Mouse (Mus musculus): Measurements from ENCODE around the gene Camkmt. TPM values are rescaled to one million over a fixed set of nuclear protein-coding genes. Genes with fewer than 3 reads are reported as not detected.
A peak's percentile ranks its signal among the peaks of the same experiment; 100 is the strongest.

Camkmt gene
- polyA plus RNA-seq, 1 experiment from 2014 or later: 17.8 TPM

- no peak for ATAC-seq (ENCODE audit: insufficient number of reproducible peaks, insufficient read depth, low FRiP score, low read depth)
- Histone ChIP-seq H3K36me3 (ENCODE audit: control insufficient read depth, insufficient read depth, low read length) (peaks cover 22% of the 10 kb centered on the region), H3K4me3 (ENCODE audit: low read depth, low read length) (no peak overlapping the region), H3K4me2 (replicated peaks; ENCODE audit: low read depth, low read length) (no peak overlapping the region), H3K9me3 (ENCODE audit: control insufficient read depth, low read depth, low read length) (no peaks in the 10 kb centered on the region), H3K9ac (replicated peaks; ENCODE audit: low read depth, low read length) (no peak overlapping the region), H3K27ac (ENCODE audit: low read length) (no peak overlapping the region), H3K4me1 (ENCODE audit: control insufficient read depth, insufficient read depth, low read length) (no peaks in the 10 kb centered on the region), H3K27me3 (ENCODE audit: control insufficient read depth, insufficient read depth, low read length) (no peaks in the 10 kb centered on the region)
- WGBS: 95% methylated on average over 11 of the region's 11 CpGs
Observed at GRCm38 (mm10) chr17:85080781-85081180, 9.6 kb upstream of the Camkmt start.

- H3K4me3 ChIP-seq (ENCODE audit: low read depth, low read length): no peak overlapping the region
- no peak for ATAC-seq (ENCODE audit: insufficient number of reproducible peaks, insufficient read depth, low FRiP score, low read depth)
- H3K9ac ChIP-seq (replicated peaks; ENCODE audit: low read depth, low read length): no peak overlapping the region
- peaks cover 4% of the 10 kb centered on the region; the same call in 1 of the 2 replicates for H3K4me1 ChIP-seq (ENCODE audit: control insufficient read depth, insufficient read depth, low read length)
- no peak overlapping the region for H3K27ac ChIP-seq (ENCODE audit: low read length)
- H3K9me3 ChIP-seq (ENCODE audit: control insufficient read depth, low read depth, low read length): no peaks in the 10 kb centered on the region
- peaks cover 7% of the 10 kb centered on the region for H3K36me3 ChIP-seq (ENCODE audit: control insufficient read depth, insufficient read depth, low read length)
- 93% methylated on average over 2 of the region's 2 CpGs for WGBS
- H3K4me2 ChIP-seq (replicated peaks; ENCODE audit: low read depth, low read length): no peak overlapping the region
- no peaks in the 10 kb centered on the region for H3K27me3 ChIP-seq (ENCODE audit: control insufficient read depth, insufficient read depth, low read length)
Observed at GRCm38 (mm10) chr17:85085335-85085734, 5.0 kb upstream of the Camkmt start.

GRCm38 (mm10) chr17:85086501-85086900 is 3.9 kb upstream of the Camkmt start:
- peaks cover 3% of the 10 kb centered on the region; the same call in 1 of the 2 replicates for H3K36me3 ChIP-seq (ENCODE audit: control insufficient read depth, insufficient read depth, low read length)
- H3K4me1 ChIP-seq (ENCODE audit: control insufficient read depth, insufficient read depth, low read length): peaks cover 7% of the 10 kb centered on the region; the same call in 1 of the 2 replicates
- 75% methylated on average over 1 of the region's 1 CpGs for WGBS
- H3K4me3 ChIP-seq (ENCODE audit: low read depth, low read length): no peak overlapping the region
- no peak overlapping the region for H3K4me2 ChIP-seq (replicated peaks; ENCODE audit: low read depth, low read length)
- no peaks in the 10 kb centered on the region for H3K27me3 ChIP-seq (ENCODE audit: control insufficient read depth, insufficient read depth, low read length)
- no peak for ATAC-seq (ENCODE audit: insufficient number of reproducible peaks, insufficient read depth, low FRiP score, low read depth)
- no peaks in the 10 kb centered on the region for H3K9me3 ChIP-seq (ENCODE audit: control insufficient read depth, low read depth, low read length)
- H3K9ac ChIP-seq (replicated peaks; ENCODE audit: low read depth, low read length): no peak overlapping the region
- no peak overlapping the region for H3K27ac ChIP-seq (ENCODE audit: low read length)

- Histone ChIP-seq H3K9ac (replicated peaks; ENCODE audit: low read depth, low read length) (no peak overlapping the region), H3K27me3 (ENCODE audit: control insufficient read depth, insufficient read depth, low read length) (no peaks in the 10 kb centered on the region), H3K9me3 (ENCODE audit: control insufficient read depth, low read depth, low read length) (no peaks in the 10 kb centered on the region), H3K4me1 (ENCODE audit: control insufficient read depth, insufficient read depth, low read length) (peaks cover 8% of the 10 kb centered on the region; the same call in 1 of the 2 replicates), H3K27ac (ENCODE audit: low read length) (no peak overlapping the region), H3K4me3 (ENCODE audit: low read depth, low read length) (no peak overlapping the region), H3K4me2 (replicated peaks; ENCODE audit: low read depth, low read length) (no peak overlapping the region), H3K36me3 (ENCODE audit: control insufficient read depth, insufficient read depth, low read length) (peaks cover 3% of the 10 kb centered on the region; the same call in 1 of the 2 replicates)
- no peak for ATAC-seq (ENCODE audit: insufficient number of reproducible peaks, insufficient read depth, low FRiP score, low read depth)
- 92% methylated on average over 5 of the region's 5 CpGs for WGBS
Observed at GRCm38 (mm10) chr17:85087591-85087990, 2.8 kb upstream of the Camkmt start.

GRCm38 (mm10) chr17:85088401-85088800 is 2.0 kb upstream of the Camkmt start:
- H3K27me3 ChIP-seq (ENCODE audit: control insufficient read depth, insufficient read depth, low read length): no peaks in the 10 kb centered on the region
- no peak overlapping the region for H3K27ac ChIP-seq (ENCODE audit: low read length)
- ATAC-seq (ENCODE audit: insufficient number of reproducible peaks, insufficient read depth, low FRiP score, low read depth): no peak
- no peak overlapping the region for H3K9ac ChIP-seq (replicated peaks; ENCODE audit: low read depth, low read length)
- H3K4me1 ChIP-seq (ENCODE audit: control insufficient read depth, insufficient read depth, low read length): peaks cover 8% of the 10 kb centered on the region; the same call in 1 of the 2 replicates
- no peak overlapping the region for H3K4me2 ChIP-seq (replicated peaks; ENCODE audit: low read depth, low read length)
- WGBS: 86% methylated on average over 11 of the region's 11 CpGs
- H3K36me3 ChIP-seq (ENCODE audit: control insufficient read depth, insufficient read depth, low read length): no peaks in the 10 kb centered on the region
- no peak overlapping the region for H3K4me3 ChIP-seq (ENCODE audit: low read depth, low read length)
- no peaks in the 10 kb centered on the region for H3K9me3 ChIP-seq (ENCODE audit: control insufficient read depth, low read depth, low read length)

GRCm38 (mm10) chr17:85089011-85089410 is 1.3 kb upstream of the Camkmt start:
- peak overlapping the region; percentile 69 for H3K4me3 ChIP-seq (ENCODE audit: low read depth, low read length)
- ATAC-seq (ENCODE audit: insufficient number of reproducible peaks, insufficient read depth, low FRiP score, low read depth): no peak
- no peaks in the 10 kb centered on the region for H3K36me3 ChIP-seq (ENCODE audit: control insufficient read depth, insufficient read depth, low read length)
- H3K27me3 ChIP-seq (ENCODE audit: control insufficient read depth, insufficient read depth, low read length): no peaks in the 10 kb centered on the region
- 43% methylated on average over 6 of the region's 6 CpGs for WGBS
- peaks cover 8% of the 10 kb centered on the region; the same call in 1 of the 2 replicates for H3K4me1 ChIP-seq (ENCODE audit: control insufficient read depth, insufficient read depth, low read length)
- H3K9me3 ChIP-seq (ENCODE audit: control insufficient read depth, low read depth, low read length): no peaks in the 10 kb centered on the region
- H3K9ac ChIP-seq (replicated peaks; ENCODE audit: low read depth, low read length): no peak overlapping the region
- no peak overlapping the region for H3K27ac ChIP-seq (ENCODE audit: low read length)
- peak overlapping the region; percentile 76 for H3K4me2 ChIP-seq (replicated peaks; ENCODE audit: low read depth, low read length)

- no peak for ATAC-seq (ENCODE audit: insufficient number of reproducible peaks, insufficient read depth, low FRiP score, low read depth)
- no peaks in the 10 kb centered on the region for H3K36me3 ChIP-seq (ENCODE audit: control insufficient read depth, insufficient read depth, low read length)
- WGBS: under 1% methylated on average over 16 of the region's 16 CpGs
Observed at GRCm38 (mm10) chr17:85089621-85090020, 731 bp upstream of the Camkmt start.

GRCm38 (mm10) chr17:85091762-85092161 is 1.4 kb downstream of the Camkmt start:
- Histone ChIP-seq H3K4me1 (ENCODE audit: control insufficient read depth, insufficient read depth, low read length) (peaks cover 8% of the 10 kb centered on the region; the same call in 1 of the 2 replicates), H3K4me2 (replicated peaks; ENCODE audit: low read depth, low read length) (peak overlapping the region; percentile 76), H3K9ac (replicated peaks; ENCODE audit: low read depth, low read length) (no peak overlapping the region), H3K4me3 (ENCODE audit: low read depth, low read length) (peak overlapping the region; percentile 69; the same call in 1 of the 2 replicates), H3K27me3 (ENCODE audit: control insufficient read depth, insufficient read depth, low read length) (no peaks in the 10 kb centered on the region), H3K36me3 (ENCODE audit: control insufficient read depth, insufficient read depth, low read length) (no peaks in the 10 kb centered on the region), H3K9me3 (ENCODE audit: control insufficient read depth, low read depth, low read length) (no peaks in the 10 kb centered on the region), H3K27ac (ENCODE audit: low read length) (no peak overlapping the region)
- 91% methylated on average over 6 of the region's 6 CpGs for WGBS
- no peak for ATAC-seq (ENCODE audit: insufficient number of reproducible peaks, insufficient read depth, low FRiP score, low read depth)

More at GRCm38 (mm10) chr17:85089621-85090020, 731 bp upstream of the Camkmt start:
- peak overlapping the region; percentile 69 for H3K4me3 ChIP-seq (ENCODE audit: low read depth, low read length)
- H3K4me2 ChIP-seq (replicated peaks; ENCODE audit: low read depth, low read length): peak overlapping the region; percentile 76
- H3K9me3 ChIP-seq (ENCODE audit: control insufficient read depth, low read depth, low read length): no peaks in the 10 kb centered on the region
- H3K27ac ChIP-seq (ENCODE audit: low read length): peak overlapping the region; percentile 69
- H3K27me3 ChIP-seq (ENCODE audit: control insufficient read depth, insufficient read depth, low read length): no peaks in the 10 kb centered on the region
- peaks cover 8% of the 10 kb centered on the region; the same call in 1 of the 2 replicates for H3K4me1 ChIP-seq (ENCODE audit: control insufficient read depth, insufficient read depth, low read length)
- peak overlapping the region; percentile 50 for H3K9ac ChIP-seq (replicated peaks; ENCODE audit: low read depth, low read length)

GRCm38 (mm10) chr17:85096396-85096795 is 6.0 kb downstream of the Camkmt start:
- Histone ChIP-seq H3K4me1 (ENCODE audit: control insufficient read depth, insufficient read depth, low read length) (peaks cover 2% of the 10 kb centered on the region; the same call in 1 of the 2 replicates), H3K9ac (replicated peaks; ENCODE audit: low read depth, low read length) (no peak overlapping the region), H3K4me2 (replicated peaks; ENCODE audit: low read depth, low read length) (no peak overlapping the region), H3K4me3 (ENCODE audit: low read depth, low read length) (no peak overlapping the region), H3K27me3 (ENCODE audit: control insufficient read depth, insufficient read depth, low read length) (no peaks in the 10 kb centered on the region), H3K27ac (ENCODE audit: low read length) (no peak overlapping the region), H3K9me3 (ENCODE audit: control insufficient read depth, low read depth, low read length) (0 out of 2 replicates have a peak, but pooled peaks cover 5% of the 10 kb centered on the region), H3K36me3 (ENCODE audit: control insufficient read depth, insufficient read depth, low read length) (no peaks in the 10 kb centered on the region)
- no peak for ATAC-seq (ENCODE audit: insufficient number of reproducible peaks, insufficient read depth, low FRiP score, low read depth)
- WGBS: 96% methylated on average over 3 of the region's 3 CpGs
